Mouse (Mus musculus): ENCODE data around the gene Rcbtb2. TPM values are rescaled to one million over a fixed set of nuclear protein-coding genes. Genes with fewer than 3 reads are reported as not detected.
A peak's percentile ranks its signal among the peaks of the same experiment; 100 is the strongest.
"Not testable (repeated sequence)": the region's sequence is repeated elsewhere in the genome, so short reads cannot be mapped to it uniquely, and the experiment has no call there.

The Rcbtb2 gene
- total RNA-seq, 2 experiments from 2014 or later: 29.0 to 34.8 TPM

GRCm38 (mm10) chr14:73105407-73106185, 17.2 kb upstream of the Rcbtb2 start:
- no peak overlapping the region for H3K4me3 ChIP-seq
- H3K27ac ChIP-seq: peak overlapping the region; percentile 86
- TF ChIP-seq CTCF (conservative IDR thresholded peaks at IDR 0.05): no peak
- DNase-seq (ENCODE audit: low spot score in 2 of 2): no peak

DNA sequence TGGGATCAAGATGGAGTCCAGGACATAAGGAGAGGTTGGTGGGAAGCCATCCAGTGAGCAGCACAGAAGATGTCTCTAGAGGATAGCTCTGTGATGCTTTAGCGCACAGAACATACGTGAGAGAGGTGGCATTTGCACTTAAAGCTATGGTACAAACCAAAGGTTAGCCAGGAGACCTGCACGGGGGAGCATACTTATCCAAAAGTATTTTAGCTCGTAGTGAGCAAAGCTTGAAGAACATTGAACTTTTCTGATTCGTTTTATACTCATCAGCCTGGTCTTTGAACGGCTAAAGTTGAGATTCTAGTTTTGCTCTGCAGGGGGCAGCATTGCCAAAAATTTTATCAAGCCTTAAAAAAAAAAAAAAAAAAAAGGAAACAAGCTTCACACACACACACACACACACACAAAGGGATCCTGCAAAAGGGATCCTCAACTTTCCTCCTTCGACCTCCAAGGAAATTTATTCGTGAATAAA, 16.6 kb upstream of the Rcbtb2 start:
- H3K27ac ChIP-seq: peak overlapping the region; percentile 86
- DNase-seq (ENCODE audit: low spot score in 2 of 2): peak; percentile 30 to 70
- H3K4me3 ChIP-seq: peak overlapping the region; percentile 20; the same call in 1 of the 2 replicates
- peak; percentile 78 for TF ChIP-seq CTCF (conservative IDR thresholded peaks at IDR 0.05)

GRCm38 (mm10) chr14:73106957-73107356, 15.9 kb upstream of the Rcbtb2 start:
- TF ChIP-seq CTCF (conservative IDR thresholded peaks at IDR 0.05): no peak
- no peak overlapping the region for H3K4me3 ChIP-seq
- no peak for DNase-seq (ENCODE audit: low spot score in 2 of 2)

GRCm38 (mm10) chr14:73107371-73107770, 15.5 kb upstream of the Rcbtb2 start:
- no peak for TF ChIP-seq CTCF (conservative IDR thresholded peaks at IDR 0.05)
- H3K27ac ChIP-seq: 0 out of 2 replicates have a peak overlapping the region, but pooled peaks have one; percentile 44
- no peak for DNase-seq (ENCODE audit: low spot score in 2 of 2)
- no peak overlapping the region for H3K4me3 ChIP-seq

More at GRCm38 (mm10) chr14:73106957-73107356, 15.9 kb upstream of the Rcbtb2 start:
- H3K27ac ChIP-seq: peak overlapping the region; percentile 44

DNA sequence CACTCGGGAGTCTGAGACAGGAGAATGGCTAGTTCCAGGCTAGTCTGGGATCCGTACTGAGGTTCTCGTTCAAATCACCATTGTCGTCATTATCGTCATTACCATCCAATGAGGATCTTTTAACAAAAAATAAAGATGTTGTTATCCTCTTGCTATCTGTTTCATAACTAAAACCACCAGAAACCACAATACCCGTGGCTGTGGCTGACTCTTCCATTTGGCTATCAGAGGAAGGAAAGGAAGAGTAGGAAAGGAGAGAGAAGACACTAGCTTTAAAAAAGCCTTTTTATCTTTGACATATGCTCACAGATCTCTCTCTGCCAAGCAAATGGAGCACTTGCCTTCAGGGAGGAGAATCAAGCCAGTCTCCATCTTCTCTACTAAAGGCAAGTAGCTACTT, 14.9 kb upstream of the Rcbtb2 start:
- no peak for TF ChIP-seq CTCF (conservative IDR thresholded peaks at IDR 0.05)
- Histone ChIP-seq H3K4me3 (no peak overlapping the region), H3K27ac (no peak overlapping the region)
- DNase-seq (ENCODE audit: low spot score in 2 of 2): no peak

GRCm38 (mm10) chr14:73110682-73111081, 12.2 kb upstream of the Rcbtb2 start:
- no peak for TF ChIP-seq CTCF (conservative IDR thresholded peaks at IDR 0.05)
- Histone ChIP-seq H3K4me3 (no peak overlapping the region), H3K27ac (no peak overlapping the region)
- DNase-seq (ENCODE audit: low spot score in 2 of 2): no peak

GRCm38 (mm10) chr14:73111091-73111490, 11.7 kb upstream of the Rcbtb2 start:
- Histone ChIP-seq H3K27ac (no peak overlapping the region), H3K4me3 (no peak overlapping the region)
- TF ChIP-seq CTCF (conservative IDR thresholded peaks at IDR 0.05): no peak
- no peak for DNase-seq (ENCODE audit: low spot score in 2 of 2)

DNA sequence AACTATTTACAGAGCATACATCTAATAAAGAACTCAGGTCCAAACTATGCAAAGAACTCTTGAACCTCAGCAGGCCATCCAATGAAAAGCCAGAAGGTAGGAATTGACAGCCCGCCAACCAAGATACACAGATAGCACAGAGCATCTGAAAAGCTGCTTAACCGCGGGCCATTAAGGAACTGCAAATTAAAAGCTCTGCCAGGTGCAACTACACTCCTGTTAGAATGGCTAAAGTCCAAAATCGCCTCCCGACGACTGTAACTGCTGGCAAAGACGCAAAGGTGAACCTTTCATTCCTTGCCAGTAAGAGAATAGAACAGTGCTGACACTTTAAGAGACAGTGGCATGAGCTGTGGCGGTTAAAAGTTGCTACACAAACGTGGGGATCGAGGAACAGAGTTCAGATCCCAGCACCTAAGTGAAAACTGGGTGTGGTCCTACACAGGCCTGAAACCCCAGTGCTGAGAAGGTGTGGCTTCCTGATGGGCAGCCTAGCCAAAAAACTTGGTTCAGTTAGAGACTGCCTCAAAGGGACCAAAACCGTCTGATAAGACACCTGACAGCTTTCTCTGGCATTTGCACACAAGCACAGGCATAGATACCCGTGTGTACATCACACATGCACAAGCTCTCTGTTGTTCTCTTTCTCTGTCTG, 10.5 kb upstream of the Rcbtb2 start:
- Histone ChIP-seq H3K4me3 (no peak overlapping the region), H3K27ac (no peak overlapping the region)
- DNase-seq (ENCODE audit: low spot score in 2 of 2): no peak
- no peak for TF ChIP-seq CTCF (conservative IDR thresholded peaks at IDR 0.05)

- H3K4me3 ChIP-seq; H3K27ac ChIP-seq; DNase-seq (ENCODE audit: low spot score in 2 of 2): not testable (repeated sequence)
These were observed 7.9 kb upstream of the Rcbtb2 start for GRCm38 (mm10) chr14:73114952-73115351.

- Histone ChIP-seq H3K27ac (no peak overlapping the region), H3K4me3 (no peak overlapping the region)
- no peak for TF ChIP-seq CTCF (conservative IDR thresholded peaks at IDR 0.05)
- DNase-seq (ENCODE audit: low spot score in 2 of 2): no peak
These were observed 6.5 kb upstream of the Rcbtb2 start for GRCm38 (mm10) chr14:73116301-73116700.

- peak; percentile 50 for TF ChIP-seq CTCF (conservative IDR thresholded peaks at IDR 0.05)
- DNase-seq (ENCODE audit: low spot score in 2 of 2): peak; percentile 38 to 55
These were observed 5.9 kb upstream of the Rcbtb2 start for GRCm38 (mm10) chr14:73116938-73117337.

GRCm38 (mm10) chr14:73117411-73118392, 5.1 kb upstream of the Rcbtb2 start:
- H3K27ac ChIP-seq: peak overlapping the region; percentile 36; the same call in 1 of the 2 replicates
- DNase-seq (ENCODE audit: low spot score in 2 of 2): no peak
- peak; percentile 54 for TF ChIP-seq CTCF (conservative IDR thresholded peaks at IDR 0.05)
- H3K4me3 ChIP-seq: no peak overlapping the region

More at GRCm38 (mm10) chr14:73116938-73117337, 5.9 kb upstream of the Rcbtb2 start:
- Histone ChIP-seq H3K27ac (peak overlapping the region; percentile 46), H3K4me3 (no peak overlapping the region)
